Mouse (Mus musculus): ENCODE measurements around the gene Tbc1d23.

- TF ChIP-seq POLR2A (IDR thresholded peaks at IDR 0.05; ENCODE audit: extremely low read depth, insufficient read depth, low read length) (no peak), CTCF (IDR thresholded peaks at IDR 0.05; ENCODE audit: low read depth, low read length) (no peak)
Measured at GRCm38 (mm10) chr16:57268058-57268841, 36.9 kb upstream of the Tbc1d23 start.
